Mouse (Mus musculus) megakaryocyte, embryonic 14.5 days (primary cell): ENCODE data around the gene Mga.

Source experiments
- FLI1 ChIP-seq: IDR thresholded peaks from 2 replicates; pipeline ENCODE4 v1.6.1; 2012; ENCODE audit warnings: low read length, inconsistent platforms, mixed read lengths
- GATA1 ChIP-seq: IDR thresholded peaks from 3 replicates; pipeline ENCODE4 v1.6.1; 2012; ENCODE audit warnings: mixed read lengths, low read length, inconsistent platforms, borderline replicate concordance

- TF ChIP-seq GATA1 (no peak), FLI1 (no peak)
These were observed 114.6 kb downstream of the Mga start for GRCm38 (mm10) chr2:120011462-120012200.
